Mouse (Mus musculus) granulocyte monocyte progenitor cell, adult 5-6 weeks (primary cell): ENCODE results near the gene Gm1673. TPM values are rescaled to one million over a fixed set of nuclear protein-coding genes. Genes with fewer than 3 reads are reported as not detected.
"Not testable (repeated sequence)": the region's sequence is repeated elsewhere in the genome, so short reads cannot be mapped to it uniquely, and the experiment has no call there.

Experiments
- ATAC-seq: replicated peaks from 2 replicates; pipeline ENCODE4 v1.8.0; 2016; ENCODE audit warnings: mild to moderate bottlenecking, moderate TSS enrichment, inconsistent platforms; ENCODE audit not compliant: poor library complexity, severe bottlenecking
- total RNA-seq, 2 experiments: library from RNA; stranded (forward) in 1 of 2; stranded (reverse) in 1 of 2; fragments of 200-712, 200-1000 nt in 1 of 2; fragments of >200 nt in 1 of 2; fragmentation: Nextera tagmentation in 1 of 2; gene quantifications; 2 replicates each; pipeline ENCODE4 v1.2.3; 2014 to 2017

Gene Gm1673
- 2.1 and 7.4 TPM in 2 replicates for total RNA-seq (2014; fragmentation: Nextera tagmentation)
- total RNA-seq (2017) = 14.6 TPM in 1 of 2 replicates, not detected in the other

- ATAC-seq = peak; percentile 71
Measured at GRCm38 (mm10) chr5:33983309-33984121, at the start of gene Gm1673. TSS of gene Gm1673 (plus strand) at chr5:33983433.

- no peak for ATAC-seq
Measured at GRCm38 (mm10) chr5:33934081-33934480, 49.2 kb upstream of the Gm1673 start.

GRCm38 (mm10) chr5:33934877-33935276, 48.4 kb upstream of the Gm1673 start:
- no peak for ATAC-seq

- peak; percentile 0; the same call in 1 of the 2 replicates for ATAC-seq
Measured at GRCm38 (mm10) chr5:33935700-33936111, 47.5 kb upstream of the Gm1673 start.

- ATAC-seq = peak; percentile 87
Measured at GRCm38 (mm10) chr5:33936120-33936707, 47.0 kb upstream of the Gm1673 start, which contains the start of gene Nelfa. TSS of gene Nelfa (minus strand) at chr5:33936413.

GRCm38 (mm10) chr5:33937230-33937629, 46.0 kb upstream of the Gm1673 start:
- ATAC-seq = no peak

- ATAC-seq = peak; percentile 71
Measured at GRCm38 (mm10) chr5:33938448-33938847, 44.8 kb upstream of the Gm1673 start.

- not testable (repeated sequence) for ATAC-seq
Measured at GRCm38 (mm10) chr5:33947035-33947434, 36.2 kb upstream of the Gm1673 start.

- no peak for ATAC-seq
Measured at GRCm38 (mm10) chr5:33948314-33948713, 34.9 kb upstream of the Gm1673 start.

GRCm38 (mm10) chr5:33953471-33954185, 29.6 kb upstream of the Gm1673 start:
- ATAC-seq = no peak

GRCm38 (mm10) chr5:33954354-33954753, 28.9 kb upstream of the Gm1673 start:
- peak; percentile 88 for ATAC-seq

GRCm38 (mm10) chr5:33955868-33956267, 27.4 kb upstream of the Gm1673 start:
- no peak for ATAC-seq

GRCm38 (mm10) chr5:33959382-33959781, 23.9 kb upstream of the Gm1673 start:
- ATAC-seq = no peak

GRCm38 (mm10) chr5:33974736-33975135, 8.5 kb upstream of the Gm1673 start:
- ATAC-seq = no peak

- ATAC-seq = no peak
Measured at GRCm38 (mm10) chr5:33976267-33976666, 7.0 kb upstream of the Gm1673 start.

- no peak for ATAC-seq
Measured at GRCm38 (mm10) chr5:33982731-33983259, 438 bp upstream of the Gm1673 start.

- ATAC-seq = 0 out of 2 replicates have a peak, but pooled peaks have one; percentile 20
Measured at GRCm38 (mm10) chr5:33994671-33995625, 11.7 kb downstream of the Gm1673 start.

GRCm38 (mm10) chr5:33995843-33996693, 12.8 kb downstream of the Gm1673 start, which contains the start of gene Nat8l:
TSS of gene Nat8l (plus strand) at chr5:33995984.
- ATAC-seq = peak; percentile 76

GRCm38 (mm10) chr5:33996694-33997045, 13.4 kb downstream of the Gm1673 start:
- ATAC-seq = no peak
